Mouse (Mus musculus): ENCODE data around the gene Map2k6.

Map2k6 gene

GRCm38 (mm10) chr11:110495323-110496060 is 96.6 kb downstream of the Map2k6 start:
- DNase-seq: no peak

- DNase-seq: peak; percentile 67
Observed at GRCm38 (mm10) chr11:110496061-110496446, 97.1 kb downstream of the Map2k6 start.

GRCm38 (mm10) chr11:110497743-110498142 is 98.8 kb downstream of the Map2k6 start:
- no peak for DNase-seq

- DNase-seq: peak; percentile 70
Observed at GRCm38 (mm10) chr11:110498651-110499213, 99.8 kb downstream of the Map2k6 start.

- no peak for DNase-seq
Observed at GRCm38 (mm10) chr11:110502937-110503670, 104.2 kb downstream of the Map2k6 start.

GRCm38 (mm10) chr11:110511466-110511865 is 112.5 kb downstream of the Map2k6 start:
- no peak for DNase-seq

GRCm38 (mm10) chr11:110518648-110519047 is 119.7 kb downstream of the Map2k6 start:
- no peak for DNase-seq

GRCm38 (mm10) chr11:110522906-110523305 is 124.0 kb downstream of the Map2k6 start:
- DNase-seq: no peak

- DNase-seq: no peak
Observed at GRCm38 (mm10) chr11:110526156-110526555, 127.2 kb downstream of the Map2k6 start.

GRCm38 (mm10) chr11:110531087-110531486 is 132.2 kb downstream of the Map2k6 start:
- no peak for DNase-seq

GRCm38 (mm10) chr11:110534856-110535255 is 135.9 kb downstream of the Map2k6 start:
- DNase-seq: no peak

GRCm38 (mm10) chr11:110536533-110536932 is 137.6 kb downstream of the Map2k6 start:
- DNase-seq: no peak

GRCm38 (mm10) chr11:110537602-110538001 is 138.7 kb downstream of the Map2k6 start:
- peak; percentile 86 for DNase-seq

- no peak for DNase-seq
Observed at GRCm38 (mm10) chr11:110538206-110538605, 139.3 kb downstream of the Map2k6 start.

- DNase-seq: no peak
Observed at GRCm38 (mm10) chr11:110541933-110542332, 143.0 kb downstream of the Map2k6 start.

- DNase-seq: no peak
Observed at GRCm38 (mm10) chr11:110544419-110545210, 145.7 kb downstream of the Map2k6 start.

- no peak for DNase-seq
Observed at GRCm38 (mm10) chr11:110545416-110545815, 146.5 kb downstream of the Map2k6 start.

GRCm38 (mm10) chr11:110551471-110551967 is 152.6 kb downstream of the Map2k6 start:
- no peak for DNase-seq

- no peak for DNase-seq
Observed at GRCm38 (mm10) chr11:110562320-110563081, 163.6 kb downstream of the Map2k6 start.

- no peak for DNase-seq
Observed at GRCm38 (mm10) chr11:110563272-110563671, 164.3 kb downstream of the Map2k6 start.

- DNase-seq: no peak
Observed at GRCm38 (mm10) chr11:110563801-110564200, 164.9 kb downstream of the Map2k6 start.

- DNase-seq: no peak
Observed at GRCm38 (mm10) chr11:110566307-110566706, 167.4 kb downstream of the Map2k6 start.

All from retina, postnatal 1 day (tissue).